Mouse (Mus musculus) lung, embryonic 14.5 days (tissue): ENCODE results near the gene Hmgn3. TPM values are rescaled to one million over a fixed set of nuclear protein-coding genes. Genes with fewer than 3 reads are reported as not detected.

Source experiments
- ATAC-seq: fragments of 200-750 bp; cut with Nextera tagmentation; 2 replicates; pipeline ENCODE4 v1.8.0; 2017; ENCODE audit warnings: mild to moderate bottlenecking, moderate TSS enrichment, moderate library complexity; ENCODE audit not compliant: insufficient read depth
- DNase-seq: peaks from one replicate; pipeline ENCODE4 v3.0.0-alpha.2; 2015
- H3K27ac ChIP-seq: fragments of 300-500 bp; sonication (generic); 2 replicates; pipeline ENCODE4 v1.5.1; 2014; ENCODE audit warnings: low read depth, mild to moderate bottlenecking, moderate library complexity
- H3K27me3 ChIP-seq: fragments of 300-500 bp; sonication (generic); 2 replicates; pipeline ENCODE4 v1.6.1; 2014; ENCODE audit warnings: low read length, control low read depth; ENCODE audit not compliant: insufficient read depth
- H3K36me3 ChIP-seq: fragments of 300-500 bp; sonication (generic); 2 replicates; pipeline ENCODE4 v1.6.1; 2014; ENCODE audit warnings: control low read depth; ENCODE audit not compliant: insufficient read depth
- H3K4me1 ChIP-seq: fragments of 300-500 bp; sonication (generic); 2 replicates; pipeline ENCODE4 v1.6.1; 2014; ENCODE audit warnings: antibody characterized with exemption, control low read depth; ENCODE audit not compliant: insufficient read depth
- H3K4me2 ChIP-seq: fragments of 300-500 bp; sonication (generic); 2 replicates; pipeline ENCODE4 v1.6.1; 2014; ENCODE audit warnings: mild to moderate bottlenecking
- H3K4me3 ChIP-seq: fragments of 300-500 bp; sonication (generic); 2 replicates; pipeline ENCODE4 v1.5.1; 2014; ENCODE audit warnings: low read depth, low read length
- H3K9ac ChIP-seq: fragments of 300-500 bp; sonication (generic); 2 replicates; pipeline ENCODE4 v1.6.1; 2014
- H3K9me3 ChIP-seq: fragments of 300-500 bp; sonication (generic); 2 replicates; pipeline ENCODE4 v1.6.1; 2016; ENCODE audit warnings: low read depth, low read length, control low read depth
- CTCF ChIP-seq: IDR thresholded peaks from 2 replicates; pipeline ENCODE4 v1.5.1; 2016; ENCODE audit warnings: antibody characterized with exemption, low read depth
- WGBS: fragments of 180-500 bp; shearing (Covaris S2); extraction: QIAGEN DNeasy Blood & Tissue Kit; methylation state at CpG from one replicate; pipeline ENCODE4 v1.1.7; 2014; 5-methylcytosine and 5-hydroxymethylcytosine counted together
- polyA plus RNA-seq: library from polyadenylated mRNA; unstranded; fragments of >200 nt; fragmentation: Nextera tagmentation; extraction: Ambion mirVana; gene quantifications from 2 replicates; pipeline ENCODE4 v1.2.1, GENCODE M21; 2014

Hmgn3 gene
- polyA plus RNA-seq, 1 experiment from 2014 or later, result 93.9 TPM

DNA sequence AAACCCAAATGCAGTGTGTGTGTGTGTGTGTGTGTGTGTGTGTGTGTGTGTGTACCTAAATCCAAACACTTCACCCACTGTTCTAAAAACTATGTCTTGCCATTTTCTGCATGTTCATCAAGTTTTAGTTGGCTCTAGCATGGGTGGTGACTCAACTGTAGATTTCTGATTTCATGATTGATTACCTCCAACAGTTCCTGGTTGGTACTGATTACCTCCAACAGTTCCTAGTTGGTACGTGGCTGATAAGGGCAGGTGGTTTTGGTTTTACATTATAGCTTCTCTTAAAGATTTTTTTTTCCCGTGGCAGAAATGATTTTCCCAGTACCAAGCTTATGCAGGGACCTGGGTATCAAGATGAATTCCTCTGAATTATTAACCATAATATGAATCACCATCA is 27.3 kb downstream of the Hmgn3 start:
- WGBS, result 61% methylated on average over 2 of the region's 2 CpGs
- no peak overlapping the region for H3K4me2 ChIP-seq
- no peak overlapping the region for H3K27ac ChIP-seq
- ATAC-seq, result no peak
- no peaks in the 10 kb centered on the region for H3K9me3 ChIP-seq
- no peak overlapping the region for H3K4me3 ChIP-seq
- no peaks in the 10 kb centered on the region for H3K36me3 ChIP-seq
- no peaks in the 10 kb centered on the region for H3K4me1 ChIP-seq
- no peaks in the 10 kb centered on the region for H3K27me3 ChIP-seq
- H3K9ac ChIP-seq, result no peak overlapping the region
- no peak for TF ChIP-seq CTCF
- DNase-seq, result no peak

- no peak overlapping the region for H3K9ac ChIP-seq
- ATAC-seq, result no peak
- no peak overlapping the region for H3K27ac ChIP-seq
- H3K9me3 ChIP-seq, result no peaks in the 10 kb centered on the region
- H3K36me3 ChIP-seq, result no peaks in the 10 kb centered on the region
- WGBS, result 79% methylated on average over 7 of the region's 7 CpGs
- no peak for DNase-seq
- no peaks in the 10 kb centered on the region for H3K27me3 ChIP-seq
- H3K4me1 ChIP-seq, result no peaks in the 10 kb centered on the region
- H3K4me2 ChIP-seq, result no peak overlapping the region
- H3K4me3 ChIP-seq, result no peak overlapping the region
- TF ChIP-seq CTCF, result no peak
These were observed 29.0 kb downstream of the Hmgn3 start for GRCm38 (mm10) chr9:83117486-83117885.

DNA sequence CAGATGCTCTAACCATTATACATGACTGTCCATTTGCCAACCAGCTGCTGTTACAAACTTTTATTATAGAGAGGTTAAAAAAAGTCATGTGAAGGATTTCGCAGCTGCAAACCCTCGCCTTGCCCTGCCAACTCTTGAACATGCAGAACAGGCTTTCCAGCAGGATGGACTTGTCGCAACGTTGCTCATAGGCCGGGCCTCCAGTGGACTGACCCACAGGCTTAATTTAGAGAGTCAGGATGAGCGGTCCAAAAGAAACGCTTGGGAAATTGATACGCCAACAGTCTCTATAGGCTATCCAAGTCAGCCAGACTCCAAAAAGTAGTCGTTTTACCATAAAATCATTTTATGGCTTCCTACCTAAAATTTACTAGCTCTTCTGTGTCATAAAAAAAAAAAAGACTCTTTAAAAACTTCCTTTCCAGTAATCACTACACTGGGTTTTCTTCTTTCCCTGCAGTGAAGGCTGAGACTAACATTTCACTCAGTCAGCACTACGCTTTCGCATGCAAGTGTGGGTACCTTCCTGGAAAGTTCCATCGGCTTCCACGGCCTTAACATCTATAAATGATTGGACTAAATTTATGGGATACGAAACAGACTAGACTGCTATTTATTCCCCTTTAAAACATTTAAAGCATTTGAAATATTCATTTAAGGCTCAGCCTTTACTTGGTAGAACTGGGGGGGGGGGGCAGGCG is 29.6 kb downstream of the Hmgn3 start:
- Histone ChIP-seq H3K36me3 (no peaks in the 10 kb centered on the region), H3K9ac (no peak overlapping the region), H3K27ac (no peak overlapping the region), H3K27me3 (no peaks in the 10 kb centered on the region), H3K4me2 (no peak overlapping the region), H3K9me3 (no peaks in the 10 kb centered on the region), H3K4me1 (no peaks in the 10 kb centered on the region), H3K4me3 (no peak overlapping the region)
- 94% methylated on average over 15 of the region's 15 CpGs for WGBS
- ATAC-seq (no peak), DNase-seq (no peak)
- TF ChIP-seq CTCF, result no peak

DNA sequence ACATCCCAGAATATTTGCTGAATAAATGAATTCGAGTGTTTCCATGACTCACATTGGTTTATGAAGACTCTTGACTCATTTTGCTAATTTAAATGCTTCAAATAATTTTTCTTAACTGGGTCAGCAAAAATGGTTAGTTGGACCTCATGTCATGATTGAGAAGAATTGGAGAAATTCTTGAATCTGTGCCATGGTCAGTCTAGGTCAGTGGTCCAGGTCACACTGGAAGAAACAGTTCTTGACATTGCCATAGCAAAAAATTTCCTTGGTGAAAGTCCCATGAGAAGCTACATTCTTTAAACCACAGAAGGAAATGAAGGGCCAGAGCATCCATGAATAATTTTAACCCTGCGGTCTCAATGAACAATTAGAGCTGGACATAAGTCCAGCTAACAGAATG is 30.8 kb downstream of the Hmgn3 start:
- H3K9me3 ChIP-seq, result no peaks in the 10 kb centered on the region
- WGBS, result 90% methylated on average over 2 of the region's 2 CpGs
- H3K36me3 ChIP-seq, result no peaks in the 10 kb centered on the region
- no peaks in the 10 kb centered on the region for H3K4me1 ChIP-seq
- H3K27ac ChIP-seq, result no peak overlapping the region
- H3K9ac ChIP-seq, result no peak overlapping the region
- no peak for ATAC-seq
- H3K4me3 ChIP-seq, result no peak overlapping the region
- DNase-seq, result no peak
- TF ChIP-seq CTCF, result no peak
- no peak overlapping the region for H3K4me2 ChIP-seq
- H3K27me3 ChIP-seq, result no peaks in the 10 kb centered on the region

DNA sequence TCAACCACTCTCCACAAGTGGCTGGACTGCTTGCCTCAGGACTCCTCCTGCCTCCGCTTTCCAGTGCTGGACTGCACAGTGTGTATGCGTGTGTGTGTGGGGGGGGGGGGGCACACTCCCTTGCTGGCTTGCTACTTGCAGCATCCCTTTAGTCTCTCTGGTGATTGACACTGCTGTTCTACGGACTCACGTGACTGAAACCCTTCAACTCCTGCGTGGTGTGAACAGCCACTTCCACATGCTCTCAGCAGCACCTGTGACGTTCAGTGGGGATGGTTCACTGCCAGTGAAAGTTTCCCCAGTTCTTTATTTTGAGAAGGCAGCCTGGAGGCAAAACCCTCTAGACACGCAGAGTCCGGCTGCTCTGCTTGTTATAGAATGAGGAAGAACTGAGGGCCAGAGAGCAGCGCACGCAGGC is 32.7 kb downstream of the Hmgn3 start:
- 74% methylated on average over 10 of the region's 10 CpGs for WGBS
- no peak overlapping the region for H3K4me3 ChIP-seq
- DNase-seq (no peak), ATAC-seq (no peak)
- H3K4me1 ChIP-seq, result no peaks in the 10 kb centered on the region
- H3K9ac ChIP-seq, result no peak overlapping the region
- no peak overlapping the region for H3K27ac ChIP-seq
- TF ChIP-seq CTCF, result no peak
- H3K9me3 ChIP-seq, result no peaks in the 10 kb centered on the region
- H3K4me2 ChIP-seq, result no peak overlapping the region
- no peaks in the 10 kb centered on the region for H3K36me3 ChIP-seq
- H3K27me3 ChIP-seq, result no peaks in the 10 kb centered on the region

- 70% methylated on average over 9 of the region's 9 CpGs for WGBS
- no peak for DNase-seq
- no peak overlapping the region for H3K4me2 ChIP-seq
- no peak overlapping the region for H3K27ac ChIP-seq
- no peaks in the 10 kb centered on the region for H3K4me1 ChIP-seq
- H3K4me3 ChIP-seq, result no peak overlapping the region
- H3K27me3 ChIP-seq, result no peaks in the 10 kb centered on the region
- no peaks in the 10 kb centered on the region for H3K36me3 ChIP-seq
- ATAC-seq, result no peak
- no peak overlapping the region for H3K9ac ChIP-seq
- no peak for TF ChIP-seq CTCF
- no peaks in the 10 kb centered on the region for H3K9me3 ChIP-seq
These were observed 34.1 kb downstream of the Hmgn3 start for GRCm38 (mm10) chr9:83112305-83112768.

- ATAC-seq (no peak), DNase-seq (no peak)
- no peak for TF ChIP-seq CTCF
- Histone ChIP-seq H3K9me3 (no peaks in the 10 kb centered on the region), H3K36me3 (no peaks in the 10 kb centered on the region), H3K27ac (no peak overlapping the region), H3K4me3 (no peak overlapping the region), H3K4me2 (no peak overlapping the region), H3K9ac (no peak overlapping the region), H3K4me1 (no peaks in the 10 kb centered on the region), H3K27me3 (no peaks in the 10 kb centered on the region)
- 77% methylated on average over 3 of the region's 3 CpGs for WGBS
These were observed 34.7 kb downstream of the Hmgn3 start for GRCm38 (mm10) chr9:83111789-83112188.
